Mouse (Mus musculus) brown adipose tissue, adult 24 weeks (tissue): ENCODE measurements around the gene Cd5. TPM values are rescaled to one million over a fixed set of nuclear protein-coding genes. Genes with fewer than 3 reads are reported as not detected.

Source experiments
- H3K27ac ChIP-seq: fragments of 200-500 bp; replicated peaks from 2 replicates; pipeline ENCODE4 v1.5.1; 2012; ENCODE audit warnings: low read depth, mild to moderate bottlenecking, low read length
- H3K4me1 ChIP-seq: fragments of 200-500 bp; 2 replicates; pipeline ENCODE4 v1.6.1; 2012; ENCODE audit warnings: low read length, mixed read lengths; ENCODE audit not compliant: control insufficient read depth, insufficient read depth, insufficient read length
- H3K4me3 ChIP-seq: fragments of 200-500 bp; 2 replicates; pipeline ENCODE4 v1.5.1; 2012; ENCODE audit warnings: low read depth, mild to moderate bottlenecking, low read length, moderate library complexity; ENCODE audit not compliant: insufficient read depth
- polyA plus RNA-seq: library from polyadenylated mRNA; stranded (reverse); fragments of >200 nt; gene quantifications from 2 replicates; pipeline ENCODE4 v1.2.4, GENCODE M21; 2012; ENCODE audit not compliant: missing spikeins, insufficient read depth, insufficient read length

Gene Cd5
- polyA plus RNA-seq, 1 experiment, result not detected

DNA sequence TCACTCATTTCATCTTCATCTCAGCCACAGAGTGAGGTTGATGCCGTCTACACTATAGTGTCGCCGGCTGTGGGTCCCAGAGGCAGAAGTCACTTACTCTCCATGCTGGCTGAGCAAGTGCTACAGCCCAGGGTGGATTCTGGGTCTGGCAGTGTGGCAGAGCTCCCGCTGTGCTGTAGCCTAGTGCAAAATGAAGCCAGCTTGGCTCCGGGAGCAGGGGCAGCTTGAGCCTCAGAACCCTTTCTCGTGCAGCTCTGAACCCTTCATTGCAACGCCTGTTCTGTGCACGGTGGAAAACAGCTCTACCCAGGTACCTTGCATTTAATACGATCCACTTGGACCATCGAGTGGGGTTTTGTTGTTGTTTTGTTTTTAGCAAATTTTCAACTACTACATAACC, 28.8 kb upstream of the Cd5 start:
- Histone ChIP-seq H3K27ac (no peak overlapping the region), H3K4me3 (no peak overlapping the region), H3K4me1 (no peaks in the 10 kb centered on the region)

DNA sequence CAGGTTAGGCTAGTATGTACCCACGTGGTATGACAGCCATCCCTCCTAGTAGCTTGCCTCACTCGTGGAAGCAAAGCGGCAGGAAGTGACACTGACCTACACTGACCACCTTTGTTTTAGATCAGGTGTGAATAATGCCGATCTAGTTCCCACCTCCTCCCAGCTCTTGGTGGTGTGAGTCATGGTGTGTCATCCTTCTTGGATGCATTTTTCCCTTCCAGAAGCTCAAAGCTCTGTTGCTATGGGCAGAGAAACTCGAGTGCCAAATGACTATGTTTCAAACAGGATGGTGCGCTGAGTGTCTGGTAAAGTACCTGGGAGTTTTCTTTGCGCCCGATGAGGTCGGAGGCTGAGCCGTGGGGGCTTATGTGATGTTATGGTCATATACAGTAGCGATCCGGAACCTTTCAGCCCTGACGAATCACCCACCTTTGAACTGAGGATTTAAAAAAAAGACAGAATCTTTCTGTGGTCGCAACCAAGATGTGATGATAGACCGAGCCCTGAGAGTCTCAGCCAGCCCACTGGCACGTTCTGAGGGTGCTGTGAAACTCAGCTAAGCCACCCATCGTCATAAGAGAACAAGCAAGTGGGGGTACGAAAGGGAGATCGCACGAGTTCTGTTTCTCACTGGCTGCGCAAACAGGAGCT, 24.7 kb upstream of the Cd5 start:
- H3K4me1 ChIP-seq, result no peaks in the 10 kb centered on the region; the same call in 1 of the 2 replicates
- no peak overlapping the region for H3K27ac ChIP-seq
- no peak overlapping the region for H3K4me3 ChIP-seq

DNA sequence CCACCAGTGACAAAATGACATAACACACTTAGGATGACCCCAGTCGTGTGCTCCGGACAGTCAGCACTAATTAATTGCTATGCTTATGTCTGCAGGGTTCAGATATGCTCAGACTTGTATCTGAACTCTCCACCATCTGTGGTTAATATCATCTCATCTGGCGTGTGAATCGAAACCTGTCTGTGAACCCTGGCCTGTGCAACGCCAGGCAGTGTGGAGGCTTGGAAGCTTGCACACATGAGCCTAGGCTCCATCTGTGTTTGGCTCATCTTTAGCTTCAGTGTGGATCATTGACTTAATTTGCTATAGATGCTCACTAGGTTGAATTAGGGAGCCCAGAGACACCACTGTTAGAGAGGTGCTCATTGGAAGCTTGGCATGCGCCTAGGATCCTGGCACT, 23.7 kb upstream of the Cd5 start:
- Histone ChIP-seq H3K27ac (no peak overlapping the region), H3K4me3 (no peak overlapping the region), H3K4me1 (no peaks in the 10 kb centered on the region; the same call in 1 of the 2 replicates)

DNA sequence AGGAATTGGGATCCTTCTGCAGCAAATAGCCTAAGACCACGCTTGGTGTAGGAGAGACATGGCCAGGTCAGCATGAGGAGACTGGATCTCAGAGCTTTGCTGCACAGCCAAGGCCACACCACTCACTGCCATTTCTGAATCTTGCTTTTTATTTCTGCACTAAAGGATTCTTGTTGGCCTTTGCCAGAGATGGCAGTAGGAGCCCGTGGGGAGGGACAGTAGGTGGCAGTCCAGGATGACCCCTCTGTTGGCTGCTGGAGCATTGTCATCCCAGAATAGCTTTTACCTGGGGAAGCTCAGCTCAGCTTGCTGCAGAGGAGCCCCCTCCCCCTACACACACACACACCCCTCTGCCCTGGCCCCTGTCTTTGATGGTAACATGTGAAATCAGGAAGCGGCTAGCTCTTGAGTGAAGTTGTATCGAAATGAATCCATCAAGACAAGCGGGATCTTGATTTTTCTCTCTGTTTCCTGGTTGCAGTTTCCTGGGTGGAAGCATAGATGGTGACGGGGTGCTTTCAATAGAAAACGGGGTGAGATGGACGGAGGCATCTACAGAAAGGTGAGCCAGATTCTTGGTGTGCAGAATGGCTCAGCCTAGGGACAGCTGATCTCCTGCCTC, 23.1 kb upstream of the Cd5 start:
- H3K4me3 ChIP-seq, result no peak overlapping the region
- no peak overlapping the region for H3K27ac ChIP-seq
- H3K4me1 ChIP-seq, result no peaks in the 10 kb centered on the region; the same call in 1 of the 2 replicates

DNA sequence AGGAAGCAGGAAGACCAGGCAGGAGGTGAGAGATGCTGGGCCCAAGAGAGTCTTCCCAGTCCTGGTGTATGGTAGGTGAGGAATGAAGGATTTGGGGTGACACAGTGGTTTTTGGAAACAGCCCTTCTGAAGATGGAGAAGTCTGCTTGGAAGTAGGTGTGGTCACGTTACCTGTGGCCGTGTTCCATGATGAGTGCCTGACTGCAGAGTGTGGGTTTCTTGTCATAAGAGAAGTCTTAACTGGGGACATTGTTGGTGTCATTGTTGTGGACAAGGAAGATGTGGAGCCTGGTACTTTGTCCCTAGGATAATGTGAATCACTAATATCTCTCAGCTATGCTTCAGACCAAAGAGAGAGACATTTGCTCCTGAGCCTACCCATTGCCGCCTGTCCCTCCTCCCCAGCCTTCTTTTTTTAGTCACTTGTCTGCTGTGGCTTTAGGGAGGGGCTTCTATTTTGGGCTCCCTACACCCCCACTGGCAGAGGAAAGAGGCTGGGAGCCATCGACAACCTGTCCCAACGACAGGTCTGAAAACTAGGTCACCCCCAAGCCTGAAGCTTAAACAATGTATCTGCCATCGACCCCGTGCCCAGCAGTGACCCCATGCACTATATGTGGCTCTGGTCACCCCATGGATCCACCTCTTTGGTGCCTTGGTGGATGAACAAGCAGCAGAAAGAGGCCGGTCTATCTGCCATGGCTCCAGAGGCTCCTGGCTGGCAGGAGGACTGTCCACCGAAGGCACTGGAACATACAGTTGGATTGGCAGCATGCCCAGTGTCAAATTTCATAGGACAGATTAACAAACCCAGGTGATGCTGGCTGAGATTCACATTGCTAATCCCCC, 21.4 kb upstream of the Cd5 start:
- no peaks in the 10 kb centered on the region; the same call in 1 of the 2 replicates for H3K4me1 ChIP-seq
- no peak overlapping the region for H3K27ac ChIP-seq
- H3K4me3 ChIP-seq, result no peak overlapping the region

DNA sequence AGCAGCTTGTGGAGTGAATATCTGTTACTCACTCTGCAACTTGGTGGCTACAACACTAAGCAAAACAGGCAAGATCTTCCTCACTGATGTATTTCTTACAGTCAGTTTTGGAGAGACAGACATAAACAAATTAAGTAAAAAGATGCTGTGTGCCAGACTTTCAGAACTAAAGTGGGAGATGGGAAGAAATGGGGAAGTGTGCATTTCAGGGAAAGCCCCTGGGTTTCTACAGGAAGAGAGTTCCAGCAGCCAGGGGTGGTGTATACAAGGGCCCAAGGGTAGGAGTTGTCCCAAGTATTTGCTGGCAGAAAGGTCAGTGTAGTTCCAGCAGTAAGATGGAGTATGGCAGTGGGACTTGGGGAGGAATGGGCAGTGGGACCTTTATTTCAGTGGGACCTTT, 20.7 kb upstream of the Cd5 start:
- Histone ChIP-seq H3K4me1 (no peaks in the 10 kb centered on the region; the same call in 1 of the 2 replicates), H3K4me3 (no peak overlapping the region), H3K27ac (no peak overlapping the region)

DNA sequence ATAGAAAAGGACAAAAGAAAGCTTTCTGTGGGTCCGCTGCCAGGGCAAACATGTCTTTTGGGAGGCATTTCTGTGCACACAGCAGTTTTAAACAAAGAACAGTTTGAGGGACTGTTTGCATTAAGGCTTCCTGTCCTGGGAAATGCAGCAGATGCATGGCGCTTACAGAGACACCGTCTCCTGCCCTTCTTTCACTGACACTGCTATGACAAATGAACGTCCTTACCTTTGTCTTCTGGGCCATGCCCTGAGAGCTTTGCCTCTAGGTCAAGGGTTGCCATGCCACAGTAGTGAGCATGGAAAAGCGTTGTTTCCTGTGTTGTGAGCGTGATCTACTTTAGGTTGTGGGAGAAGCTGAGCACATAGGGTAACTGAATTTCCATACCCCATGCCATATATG, 19.9 kb upstream of the Cd5 start:
- Histone ChIP-seq H3K27ac (no peak overlapping the region), H3K4me1 (no peaks in the 10 kb centered on the region; the same call in 1 of the 2 replicates), H3K4me3 (no peak overlapping the region)

DNA sequence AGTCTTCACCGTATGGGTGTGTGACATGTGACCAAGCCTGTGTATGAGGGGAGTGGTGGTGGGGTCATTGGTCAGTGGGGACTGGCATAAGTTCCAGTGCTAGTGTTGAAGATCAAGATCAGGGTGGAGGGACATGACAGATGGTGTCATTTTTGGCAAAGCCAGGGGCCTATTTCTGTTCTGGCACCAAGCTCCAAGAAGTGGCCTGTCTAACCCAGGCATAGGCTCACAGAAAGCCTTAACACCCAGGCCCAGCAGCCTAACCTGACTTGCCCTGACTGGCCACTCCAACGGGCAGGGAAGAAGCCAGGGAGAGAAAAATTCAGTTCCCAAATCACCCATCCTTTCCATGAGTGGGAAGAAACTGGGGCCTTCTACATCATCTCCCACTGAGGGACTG, 18.7 kb upstream of the Cd5 start:
- Histone ChIP-seq H3K4me3 (no peak overlapping the region), H3K27ac (no peak overlapping the region), H3K4me1 (no peaks in the 10 kb centered on the region; the same call in 1 of the 2 replicates)

DNA sequence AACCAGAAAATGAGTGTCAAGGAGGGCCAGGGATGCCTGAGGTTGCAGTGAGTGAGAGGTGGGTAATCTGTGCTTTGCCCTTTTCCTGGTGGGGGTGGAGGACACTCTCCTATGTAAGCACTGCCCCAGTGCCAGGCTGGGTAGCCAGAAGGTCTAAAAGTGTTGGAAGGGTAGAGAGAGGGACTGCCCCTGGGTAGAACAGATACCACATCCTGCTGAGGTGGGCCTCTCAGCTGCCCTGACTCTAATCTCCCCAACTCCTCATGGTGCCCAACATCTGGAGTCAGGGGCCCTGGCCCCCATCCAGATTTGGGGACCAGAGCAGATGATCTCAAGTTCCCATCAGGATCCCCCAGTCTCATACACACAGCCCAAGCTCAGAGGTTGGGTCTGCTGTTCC, 18.3 kb upstream of the Cd5 start:
- Histone ChIP-seq H3K4me1 (no peaks in the 10 kb centered on the region; the same call in 1 of the 2 replicates), H3K4me3 (no peak overlapping the region), H3K27ac (no peak overlapping the region)

DNA sequence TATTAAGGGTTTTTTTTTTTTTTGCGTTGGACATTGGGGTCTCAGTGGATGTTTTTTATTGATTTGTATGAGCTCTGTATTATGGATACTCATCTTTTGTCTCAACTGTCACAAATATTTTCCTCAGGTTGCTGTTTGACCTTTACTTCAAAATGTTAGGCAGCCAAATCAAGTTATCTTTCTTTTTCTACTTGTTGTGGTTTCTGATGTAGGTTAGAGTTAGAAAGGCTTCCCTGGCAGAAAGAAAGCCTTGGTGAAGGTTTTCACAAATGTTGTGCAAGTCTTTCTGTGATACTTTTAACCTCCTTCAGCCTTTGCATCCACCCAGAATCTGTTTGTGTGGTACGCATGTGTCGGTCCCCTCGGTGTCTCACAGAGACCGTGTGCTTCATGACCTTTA, 13.8 kb upstream of the Cd5 start:
- Histone ChIP-seq H3K4me1 (no peaks in the 10 kb centered on the region), H3K27ac (no peak overlapping the region), H3K4me3 (no peak overlapping the region)

DNA sequence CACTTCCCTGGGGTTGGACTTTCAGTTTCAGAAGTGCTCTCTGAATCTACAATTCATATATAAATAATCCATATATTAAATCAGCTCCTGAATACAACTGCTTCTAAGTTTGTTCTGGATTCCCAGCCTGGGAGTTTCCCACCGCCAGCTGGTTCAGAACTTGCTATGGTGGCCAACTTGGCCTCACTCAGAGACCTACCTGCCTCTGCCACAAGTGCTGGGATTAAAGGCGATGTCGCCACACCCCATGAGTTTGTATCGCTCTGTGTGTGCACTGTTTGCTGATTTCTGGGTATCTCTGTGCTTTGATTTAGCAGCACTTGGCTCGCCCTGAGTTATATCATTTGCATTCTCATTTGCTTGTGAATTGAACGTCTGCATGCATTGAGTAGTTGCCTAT, 13.3 kb upstream of the Cd5 start:
- Histone ChIP-seq H3K4me1 (no peaks in the 10 kb centered on the region), H3K4me3 (no peak overlapping the region), H3K27ac (no peak overlapping the region)

DNA sequence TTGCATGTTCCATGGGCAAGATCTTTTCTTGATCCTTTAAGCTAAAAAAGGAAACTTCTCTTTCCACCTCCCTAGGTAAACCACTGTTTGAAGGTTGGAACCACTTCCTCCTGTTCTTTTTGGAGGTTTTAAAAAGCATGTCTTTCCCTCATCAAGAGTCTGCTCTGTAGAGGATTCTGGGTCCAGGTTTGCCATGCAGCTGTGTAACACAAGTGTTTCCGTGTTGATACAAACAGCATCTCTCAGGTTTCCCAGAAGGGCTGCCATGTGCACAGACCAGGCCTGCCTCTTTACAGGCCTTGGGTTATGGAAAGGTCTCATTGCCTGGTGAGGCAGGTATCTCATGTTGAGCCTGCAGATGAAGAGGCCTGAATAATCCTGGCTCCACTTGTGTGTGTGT, 12.8 kb upstream of the Cd5 start:
- no peaks in the 10 kb centered on the region for H3K4me1 ChIP-seq
- no peak overlapping the region for H3K27ac ChIP-seq
- H3K4me3 ChIP-seq, result no peak overlapping the region

DNA sequence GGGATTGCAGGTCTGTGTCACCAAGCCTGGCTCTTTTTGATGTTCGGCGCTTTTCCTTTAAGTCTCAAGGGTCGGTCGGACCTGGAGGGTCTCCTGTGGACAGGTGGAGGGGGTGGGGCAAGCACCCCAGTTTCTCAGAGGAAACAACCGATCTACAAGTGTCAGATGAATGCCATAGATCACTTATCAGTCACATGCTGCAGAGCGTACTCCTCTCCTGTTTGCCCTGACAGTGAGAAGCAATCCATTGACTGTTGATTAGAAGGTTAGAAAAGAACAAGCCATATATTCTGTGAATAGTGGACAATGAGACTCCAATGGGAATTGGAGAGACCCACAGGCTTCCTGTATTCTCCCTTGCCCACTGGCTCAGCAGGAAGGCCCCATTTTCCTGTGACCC, 11.4 kb upstream of the Cd5 start:
- no peaks in the 10 kb centered on the region for H3K4me1 ChIP-seq
- H3K27ac ChIP-seq, result no peak overlapping the region
- H3K4me3 ChIP-seq, result no peak overlapping the region

DNA sequence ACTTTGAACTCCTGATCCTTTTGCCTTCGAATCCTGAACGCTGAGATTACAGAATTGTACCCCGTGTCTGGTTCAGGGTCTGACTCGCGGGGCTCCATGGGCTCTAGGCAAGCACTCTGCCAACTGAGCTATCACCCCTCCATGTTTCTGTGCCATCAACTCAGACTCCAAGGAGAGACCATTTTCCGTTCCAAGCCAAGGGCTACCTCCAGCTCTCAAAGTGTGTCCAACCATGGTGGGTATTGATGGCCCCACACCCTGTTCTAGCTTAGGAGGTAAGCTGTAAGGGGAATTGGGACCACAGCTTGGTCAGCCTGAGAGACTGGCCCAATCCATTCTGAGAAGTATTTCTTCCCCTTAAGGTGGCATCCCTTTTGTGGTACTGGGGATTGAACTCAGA, 10.5 kb upstream of the Cd5 start:
- no peaks in the 10 kb centered on the region for H3K4me1 ChIP-seq
- no peak overlapping the region for H3K27ac ChIP-seq
- no peak overlapping the region for H3K4me3 ChIP-seq

DNA sequence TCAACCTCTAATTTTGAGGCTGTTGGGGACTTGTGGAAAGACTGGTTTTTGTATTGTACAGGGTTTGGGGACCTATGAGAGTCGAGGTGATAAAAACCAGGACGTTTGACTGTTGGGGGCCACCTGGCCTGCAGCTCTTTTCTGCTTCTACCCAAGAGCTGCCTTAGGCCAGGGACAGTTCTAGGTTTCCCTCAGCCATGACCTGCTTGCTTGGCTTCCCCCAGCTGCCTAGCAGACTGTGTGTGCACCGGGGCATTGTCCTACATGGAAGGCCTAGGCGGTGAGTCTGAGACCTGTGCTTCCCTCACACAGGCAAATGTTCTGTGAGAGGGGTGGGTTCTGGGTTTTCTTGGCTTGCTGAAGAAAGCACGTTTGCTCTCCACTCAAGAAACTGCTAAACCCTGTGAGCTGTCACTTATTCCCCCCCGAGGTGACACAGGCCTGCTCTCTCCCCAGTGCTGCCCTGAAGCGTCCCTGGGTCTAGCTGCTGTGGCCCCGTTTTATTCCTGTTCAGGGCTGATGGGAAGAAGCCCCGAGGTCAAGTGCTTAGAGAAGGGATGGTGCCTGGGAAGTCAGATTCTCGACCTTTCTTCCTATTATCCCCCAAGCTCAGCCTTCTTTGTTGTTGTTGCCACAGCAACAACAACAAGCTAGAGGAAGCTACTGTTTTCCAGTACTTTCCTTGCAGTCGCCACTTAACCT, 9.8 kb upstream of the Cd5 start:
- Histone ChIP-seq H3K4me3 (no peak overlapping the region), H3K27ac (no peak overlapping the region)

More for the DNA sequence above, 9.8 kb upstream of the Cd5 start:
- no peaks in the 10 kb centered on the region for H3K4me1 ChIP-seq
